Mouse (Mus musculus) embryonic facial prominence, embryonic 10.5 days (tissue): ENCODE measurements around the gene Cdc42ep4. TPM values are rescaled to one million over a fixed set of nuclear protein-coding genes. Genes with fewer than 3 reads are reported as not detected.

Experiments used
- DNase-seq: peaks from one replicate; pipeline ENCODE4 v3.0.0-alpha.2; 2017; ENCODE audit warnings: low spot score
- H3K27ac ChIP-seq: fragments of 300-500 bp; sonication (generic); replicated peaks from 2 replicates; pipeline ENCODE4 v1.5.1; 2016; ENCODE audit warnings: mild to moderate bottlenecking
- H3K27me3 ChIP-seq: fragments of 300-500 bp; sonication (generic); replicated peaks from 2 replicates; pipeline ENCODE4 v1.6.1; 2016; ENCODE audit warnings: low read depth, mild to moderate bottlenecking; ENCODE audit not compliant: poor library complexity, severe bottlenecking
- H3K36me3 ChIP-seq: fragments of 300-500 bp; sonication (generic); replicated peaks from 2 replicates; pipeline ENCODE4 v1.6.1; 2016; ENCODE audit warnings: mild to moderate bottlenecking, moderate library complexity
- H3K4me1 ChIP-seq: fragments of 300-500 bp; sonication (generic); 2 replicates; pipeline ENCODE4 v1.6.1; 2016
- H3K4me3 ChIP-seq: fragments of 300-500 bp; sonication (generic); 2 replicates; pipeline ENCODE4 v1.5.1; 2016; ENCODE audit warnings: mild to moderate bottlenecking, moderate library complexity
- H3K9me3 ChIP-seq: fragments of 300-500 bp; sonication (generic); 2 replicates; pipeline ENCODE4 v1.6.1; 2016; ENCODE audit warnings: mild to moderate bottlenecking
- WGBS: fragments of 180-500 bp; shearing (Covaris S2); methylation state at CpG from one replicate; pipeline ENCODE4 v1.1.7; 2016; 5-methylcytosine and 5-hydroxymethylcytosine counted together
- polyA plus RNA-seq: library from polyadenylated mRNA; unstranded; fragments of >200 nt; fragmentation: Nextera tagmentation; extraction: Ambion mirVana; gene quantifications from 2 replicates; pipeline ENCODE4 v1.2.1, GENCODE M21; 2016

The Cdc42ep4 gene
- polyA plus RNA-seq, 1 experiment from 2014 or later: 117 TPM

GRCm38 (mm10) chr11:113681979-113682378 lies 69.7 kb downstream of the Cdc42ep4 start:
- no peak for DNase-seq
- Histone ChIP-seq H3K27ac (no peak overlapping the region), H3K9me3 (no peaks in the 10 kb centered on the region), H3K4me3 (peak overlapping the region; percentile 86; the same call in 1 of the 2 replicates), H3K4me1 (peaks cover 45% of the 10 kb centered on the region), H3K27me3 (no peaks in the 10 kb centered on the region), H3K36me3 (peaks cover 11% of the 10 kb centered on the region)

- no peaks in the 10 kb centered on the region for H3K27me3 ChIP-seq
- H3K27ac ChIP-seq: no peak overlapping the region
- H3K9me3 ChIP-seq: no peaks in the 10 kb centered on the region
- H3K36me3 ChIP-seq: peaks cover 21% of the 10 kb centered on the region
- no peak for DNase-seq
- H3K4me1 ChIP-seq: peaks cover 38% of the 10 kb centered on the region
- no peak overlapping the region for H3K4me3 ChIP-seq
- WGBS: 77% methylated on average over 2 of the region's 2 CpGs
Observed at GRCm38 (mm10) chr11:113680954-113681353, 70.7 kb downstream of the Cdc42ep4 start.

- WGBS: 91% methylated on average over 8 of the region's 8 CpGs
Observed at GRCm38 (mm10) chr11:113678373-113678772, 73.3 kb downstream of the Cdc42ep4 start.

GRCm38 (mm10) chr11:113677378-113677777 lies 74.3 kb downstream of the Cdc42ep4 start:
- no peak for DNase-seq
- 90% methylated on average over 2 of the region's 2 CpGs for WGBS
- peaks cover 20% of the 10 kb centered on the region for H3K4me1 ChIP-seq
- H3K4me3 ChIP-seq: no peak overlapping the region
- H3K36me3 ChIP-seq: peaks cover 57% of the 10 kb centered on the region
- H3K27ac ChIP-seq: no peak overlapping the region
- no peaks in the 10 kb centered on the region for H3K9me3 ChIP-seq
- H3K27me3 ChIP-seq: no peaks in the 10 kb centered on the region

More at GRCm38 (mm10) chr11:113678373-113678772, 73.3 kb downstream of the Cdc42ep4 start:
- no peak for DNase-seq
- peaks cover 24% of the 10 kb centered on the region for H3K4me1 ChIP-seq
- H3K36me3 ChIP-seq: peaks cover 47% of the 10 kb centered on the region
- no peaks in the 10 kb centered on the region for H3K9me3 ChIP-seq
- H3K27ac ChIP-seq: no peak overlapping the region
- H3K27me3 ChIP-seq: no peaks in the 10 kb centered on the region
- no peak overlapping the region for H3K4me3 ChIP-seq

Other genes starting within 250 kb of the Cdc42ep4 start
- 2.1 and 4.2 TPM in 2 replicates for gene Sstr2, start 132.5 kb downstream of the Cdc42ep4 start, polyA plus RNA-seq
- gene Cog1, start 102.7 kb downstream of the Cdc42ep4 start, polyA plus RNA-seq: 27.4 and 28.1 TPM in 2 replicates
- gene Slc39a11, start 101.8 kb downstream of the Cdc42ep4 start, polyA plus RNA-seq: 17.0 and 17.2 TPM in 2 replicates
- 53.4 and 57.6 TPM in 2 replicates for gene Fam104a, start 67.7 kb downstream of the Cdc42ep4 start, polyA plus RNA-seq
- 26.4 and 28.0 TPM in 2 replicates for gene D11Wsu47e, start 67.5 kb downstream of the Cdc42ep4 start, polyA plus RNA-seq
- 0.34 and 0.69 TPM in 2 replicates for gene Cpsf4l, start 41.9 kb downstream of the Cdc42ep4 start, polyA plus RNA-seq